Mouse (Mus musculus): ENCODE results near the gene Als2cl. TPM values are rescaled to one million over a fixed set of nuclear protein-coding genes. Genes with fewer than 3 reads are reported as not detected.

Gene Als2cl
- polyA plus RNA-seq, 1 experiment, result 145 TPM

- no peaks in the 10 kb centered on the region for H3K27me3 ChIP-seq (ENCODE audit: control insufficient read depth, insufficient read depth, low read length)
- DNase-seq, result no peak
- no peak for TF ChIP-seq POLR2A (IDR thresholded peaks at IDR 0.05; ENCODE audit: control insufficient read depth, extremely low read depth, insufficient read depth, low read length, poor library complexity)
- TF ChIP-seq CTCF (IDR thresholded peaks at IDR 0.05; ENCODE audit: borderline replicate concordance, control insufficient read depth, extremely low read depth, insufficient read depth, low read length, poor library complexity), result no peak
- no peaks in the 10 kb centered on the region for H3K36me3 ChIP-seq (ENCODE audit: control insufficient read depth, insufficient read depth, low read length)
- WGBS, result 92% methylated on average over 8 of the region's 8 CpGs
- H3K4me3 ChIP-seq (ENCODE audit: control insufficient read depth, insufficient read depth, low read length), result no peak overlapping the region
- H3K27ac ChIP-seq (ENCODE audit: control insufficient read depth, insufficient read depth, low read length), result no peak overlapping the region
- H3K4me1 ChIP-seq (replicated peaks; ENCODE audit: control insufficient read depth, insufficient read depth, low read length), result peaks cover 22% of the 10 kb centered on the region
These were observed 69.2 kb downstream of the Als2cl start for GRCm38 (mm10) chr9:110948813-110949310.

- Histone ChIP-seq H3K27me3 (ENCODE audit: control insufficient read depth, insufficient read depth, low read length) (no peaks in the 10 kb centered on the region), H3K36me3 (ENCODE audit: control insufficient read depth, insufficient read depth, low read length) (no peaks in the 10 kb centered on the region), H3K4me3 (ENCODE audit: control insufficient read depth, insufficient read depth, low read length) (no peak overlapping the region), H3K27ac (ENCODE audit: control insufficient read depth, insufficient read depth, low read length) (no peak overlapping the region), H3K4me1 (replicated peaks; ENCODE audit: control insufficient read depth, insufficient read depth, low read length) (peaks cover 26% of the 10 kb centered on the region)
- WGBS, result 97% methylated on average over 3 of the region's 3 CpGs
- DNase-seq, result no peak
- no peak for TF ChIP-seq POLR2A (IDR thresholded peaks at IDR 0.05; ENCODE audit: control insufficient read depth, extremely low read depth, insufficient read depth, low read length, poor library complexity)
- TF ChIP-seq CTCF (IDR thresholded peaks at IDR 0.05; ENCODE audit: borderline replicate concordance, control insufficient read depth, extremely low read depth, insufficient read depth, low read length, poor library complexity), result no peak
These were observed 70.4 kb downstream of the Als2cl start for GRCm38 (mm10) chr9:110950109-110950508.

Other genes starting within 250 kb of the Als2cl start
- 297 and 301 TPM in 2 replicates for gene Nbeal2, start 225.7 kb upstream of the Als2cl start, polyA plus RNA-seq (2012; rRNA removed)
- gene Ccdc12, start 223.4 kb upstream of the Als2cl start, polyA plus RNA-seq (2012; rRNA removed), result 105 and 152 TPM in 2 replicates
- gene Myl3, start 138.0 kb upstream of the Als2cl start, polyA plus RNA-seq (2012; rRNA removed), result 2.4 and 293 TPM in 2 replicates
- 5.4 and 5.8 TPM in 2 replicates for gene Pth1r, start 132.7 kb upstream of the Als2cl start, polyA plus RNA-seq (2012; rRNA removed)
- gene Prss42, start 81.7 kb upstream of the Als2cl start, polyA plus RNA-seq (2012; rRNA removed), result not detected in 2 replicates
- 0.11 TPM in 1 of 2 replicates, not detected in the other for gene Prss44, start 65.9 kb upstream of the Als2cl start, polyA plus RNA-seq (2012; rRNA removed)
- not detected in 2 replicates for gene Prss43, start 53.2 kb upstream of the Als2cl start, polyA plus RNA-seq (2012; rRNA removed)
- gene Prss45, start 45.3 kb upstream of the Als2cl start, polyA plus RNA-seq (2012; rRNA removed), result not detected in 2 replicates
- 0.08 TPM in 1 of 2 replicates, not detected in the other for gene Prss46, start 35.4 kb upstream of the Als2cl start, polyA plus RNA-seq (2012; rRNA removed)
- 0.19 and 0.22 TPM in 2 replicates for gene Prss50, start 21.9 kb upstream of the Als2cl start, polyA plus RNA-seq (2012; rRNA removed)
- gene Tmie, start 243 bp downstream of the Als2cl start, polyA plus RNA-seq (2012; rRNA removed), result 11.3 and 12.3 TPM in 2 replicates
- 0.74 and 1.7 TPM in 2 replicates for gene Fam240a, start 37.0 kb downstream of the Als2cl start, polyA plus RNA-seq (2012; rRNA removed)
- gene Tdgf1, start 66.3 kb downstream of the Als2cl start, polyA plus RNA-seq (2012; rRNA removed), result 0.47 and 0.66 TPM in 2 replicates
- gene Lrrc2, start 71.7 kb downstream of the Als2cl start, polyA plus RNA-seq (2012; rRNA removed), result 0.03 and 1.1 TPM in 2 replicates
- 0.57 and 1.1 TPM in 2 replicates for gene Rtp3, start 110.7 kb downstream of the Als2cl start, polyA plus RNA-seq (2012; rRNA removed)
- 3.5 and 4.9 TPM in 2 replicates for gene Ltf, start 139.4 kb downstream of the Als2cl start, polyA plus RNA-seq (2012; rRNA removed)
- gene Ccrl2, start 177.6 kb downstream of the Als2cl start, polyA plus RNA-seq (2012; rRNA removed), result 2.3 and 3.6 TPM in 2 replicates
- gene Lrrfip2, start 237.7 kb downstream of the Als2cl start, polyA plus RNA-seq (2012; rRNA removed), result 8.4 TPM in 2 replicates